Mouse (Mus musculus): ENCODE results near the gene Gm45717.

Gene Gm45717

DNA sequence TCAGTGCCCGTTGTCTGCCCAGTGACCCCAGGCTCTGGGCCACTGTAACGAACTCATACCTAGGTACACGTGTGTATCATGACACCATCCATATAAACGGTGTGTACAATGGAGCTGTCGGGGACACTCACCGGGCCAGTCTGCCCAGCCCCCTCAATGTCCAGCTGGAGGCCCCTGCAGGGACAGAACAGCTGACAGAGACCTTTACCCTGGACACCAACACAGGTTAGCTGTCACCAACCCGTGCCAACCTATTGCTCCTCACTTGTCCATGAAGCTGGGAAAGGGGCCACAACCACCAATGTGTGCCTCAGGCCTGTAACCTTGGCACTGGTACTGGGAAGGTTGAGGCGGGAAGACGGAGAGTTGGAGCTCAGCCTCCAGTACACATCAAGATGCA lies 13.4 kb downstream of the Gm45717 start:
- DNase-seq: peak in 1 of 2 experiments; percentile 25

DNA sequence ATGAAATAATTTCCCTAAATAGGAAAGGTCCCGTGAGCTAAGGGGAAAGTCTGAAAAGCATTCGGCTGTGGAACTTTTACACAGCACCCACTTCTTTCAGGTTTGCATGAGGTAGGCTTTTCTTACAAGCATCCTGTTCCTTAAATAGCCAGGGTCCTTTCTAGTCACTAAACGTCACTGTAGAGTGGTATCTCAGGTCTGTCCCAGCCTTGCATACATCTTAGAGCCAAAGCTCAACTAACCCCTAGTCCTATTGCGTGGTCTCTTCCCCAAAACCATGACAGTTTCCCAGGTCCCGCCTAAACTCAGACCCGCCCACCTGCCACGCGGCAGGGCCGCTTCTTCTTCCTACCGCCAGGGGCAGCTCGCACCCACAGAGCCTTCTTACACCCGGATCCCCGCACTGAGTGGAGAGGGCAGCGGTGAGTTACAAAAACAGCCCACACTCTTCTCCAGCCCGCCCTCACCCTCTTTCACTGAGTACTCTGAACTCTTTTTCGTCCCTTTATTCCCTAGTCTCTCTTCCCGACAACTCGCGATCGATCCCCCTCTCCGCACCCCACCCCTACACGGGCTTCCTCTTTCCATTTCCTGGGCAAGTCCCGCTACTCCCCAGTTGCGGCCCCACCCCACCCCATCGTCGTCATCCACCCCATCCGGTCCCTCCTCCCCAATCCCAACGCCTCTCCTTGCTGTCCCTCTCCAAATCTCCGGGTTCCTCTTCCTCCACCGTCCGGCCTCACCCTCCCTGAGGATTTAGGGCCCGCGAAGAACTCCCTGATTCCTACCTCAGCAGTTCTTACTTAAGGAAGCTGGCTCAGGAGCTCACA lies 14.3 kb downstream of the Gm45717 start, which contains the start of gene Pgghg:
Gene Pgghg (plus strand): TSS at position 170 of the 830 bp plus-strand sequence.
- DNase-seq: peak; percentile 82 to 84

DNA sequence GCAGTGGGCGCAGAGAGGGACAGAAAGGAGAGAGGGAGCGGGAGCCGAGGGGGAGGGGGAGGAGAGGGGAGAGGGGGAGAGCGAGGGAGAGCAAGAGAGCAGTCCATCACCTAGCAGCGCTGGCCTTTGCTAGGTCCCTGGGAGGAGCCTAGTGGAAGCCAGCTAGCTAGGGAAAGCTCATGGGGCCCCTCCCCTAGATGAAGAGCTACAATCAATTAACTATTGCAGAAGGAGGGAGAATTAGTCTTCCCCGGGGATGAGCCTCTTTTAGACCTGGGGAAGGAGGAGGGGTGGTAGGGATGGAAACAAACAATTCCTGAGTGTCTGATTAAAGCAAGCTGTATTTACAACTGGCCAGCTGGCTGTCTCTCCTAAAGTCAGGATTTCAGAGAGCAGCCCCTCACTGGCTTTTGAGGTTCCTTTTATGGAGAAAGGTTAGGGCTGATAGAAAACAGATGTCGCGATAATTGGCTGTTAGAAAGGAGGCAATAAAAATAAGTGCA lies 16.0 kb downstream of the Gm45717 start:
- no peak for DNase-seq

DNA sequence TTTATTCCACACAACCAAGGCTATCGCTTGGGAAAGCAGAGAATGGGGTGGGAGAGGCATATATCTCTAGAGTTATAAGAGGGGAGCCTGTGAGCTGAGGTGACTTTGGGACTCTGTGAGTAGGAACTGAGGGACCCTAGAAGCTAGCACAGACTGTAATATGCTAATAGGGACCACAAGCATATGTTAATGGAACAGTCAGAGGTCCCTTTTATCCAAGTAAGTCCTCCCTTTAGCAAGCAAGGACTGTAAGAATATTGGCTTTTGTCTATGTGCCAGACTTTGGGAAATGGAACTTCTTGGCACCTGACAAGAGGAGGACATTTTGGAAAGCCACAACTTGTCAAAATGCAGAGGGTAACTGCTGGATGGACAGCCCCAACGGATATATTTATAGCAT lies 16.8 kb downstream of the Gm45717 start:
- DNase-seq: no peak

DNA sequence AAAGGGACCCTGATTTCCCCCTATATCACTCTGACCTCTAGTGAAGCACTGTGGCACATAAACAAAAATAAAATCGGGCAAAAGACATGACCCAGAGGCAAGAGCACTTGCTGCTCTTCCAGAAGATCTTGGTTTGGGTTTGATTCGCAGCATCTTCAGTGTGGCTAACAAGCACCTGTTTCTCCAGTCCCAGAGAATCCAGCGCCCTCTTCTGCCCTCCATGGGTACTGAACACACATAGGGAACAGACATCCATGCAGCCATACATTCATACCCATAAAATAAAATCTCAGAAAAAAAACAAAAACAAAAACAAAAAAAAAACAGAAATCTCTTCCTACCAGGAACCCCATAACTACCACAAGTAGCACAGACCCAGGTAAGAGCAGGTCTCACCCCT lies 17.3 kb downstream of the Gm45717 start:
- DNase-seq: no peak

DNA sequence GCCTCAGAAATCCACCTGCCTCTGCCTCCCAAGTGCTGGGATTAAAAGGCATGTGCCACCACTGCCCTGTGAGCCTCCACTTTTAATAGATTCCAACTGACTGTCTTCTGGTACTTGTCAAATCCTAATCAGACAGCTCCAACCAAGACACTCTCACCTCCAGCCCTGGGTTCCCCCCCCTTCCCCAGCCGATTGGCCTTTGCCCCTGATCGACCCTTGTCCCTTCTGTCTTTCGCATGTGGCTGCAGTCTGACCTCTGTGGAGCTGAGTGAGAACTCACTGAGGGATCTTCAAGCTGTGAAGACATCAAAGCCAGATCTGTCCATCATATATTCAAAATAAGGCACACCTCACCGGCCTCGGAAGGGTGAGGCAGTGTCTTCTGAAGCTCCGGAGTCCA lies 28.6 kb downstream of the Gm45717 start:
- no peak for DNase-seq

DNA sequence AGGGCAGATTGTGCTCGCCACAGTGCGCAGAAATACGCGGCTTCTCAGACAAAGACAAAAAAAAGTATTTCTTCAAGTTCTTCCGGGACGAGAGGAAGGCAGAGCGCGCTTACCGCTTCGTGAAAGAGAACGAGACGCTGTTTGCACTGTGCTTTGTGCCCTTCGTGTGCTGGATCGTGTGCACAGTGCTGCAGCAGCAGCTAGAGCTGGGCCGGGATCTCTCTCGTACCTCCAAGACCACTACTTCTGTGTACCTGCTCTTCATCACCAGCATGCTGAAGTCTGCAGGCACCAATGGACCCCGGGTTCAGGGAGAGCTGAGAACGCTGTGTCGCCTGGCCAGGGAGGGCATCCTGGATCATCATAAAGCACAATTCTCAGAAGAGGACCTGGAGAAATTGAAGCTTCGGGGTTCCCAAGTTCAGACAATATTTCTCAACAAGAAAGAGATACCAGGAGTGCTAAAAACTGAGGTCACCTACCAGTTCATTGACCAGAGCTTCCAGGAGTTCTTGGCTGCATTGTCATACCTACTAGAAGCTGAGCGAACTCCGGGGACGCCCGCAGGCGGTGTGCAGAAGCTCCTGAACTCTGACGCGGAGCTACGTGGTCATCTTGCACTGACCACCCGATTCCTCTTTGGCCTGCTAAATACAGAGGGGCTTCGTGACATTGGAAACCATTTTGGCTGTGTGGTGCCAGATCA lies 32.5 kb downstream of the Gm45717 start:
- no peak for DNase-seq

DNA sequence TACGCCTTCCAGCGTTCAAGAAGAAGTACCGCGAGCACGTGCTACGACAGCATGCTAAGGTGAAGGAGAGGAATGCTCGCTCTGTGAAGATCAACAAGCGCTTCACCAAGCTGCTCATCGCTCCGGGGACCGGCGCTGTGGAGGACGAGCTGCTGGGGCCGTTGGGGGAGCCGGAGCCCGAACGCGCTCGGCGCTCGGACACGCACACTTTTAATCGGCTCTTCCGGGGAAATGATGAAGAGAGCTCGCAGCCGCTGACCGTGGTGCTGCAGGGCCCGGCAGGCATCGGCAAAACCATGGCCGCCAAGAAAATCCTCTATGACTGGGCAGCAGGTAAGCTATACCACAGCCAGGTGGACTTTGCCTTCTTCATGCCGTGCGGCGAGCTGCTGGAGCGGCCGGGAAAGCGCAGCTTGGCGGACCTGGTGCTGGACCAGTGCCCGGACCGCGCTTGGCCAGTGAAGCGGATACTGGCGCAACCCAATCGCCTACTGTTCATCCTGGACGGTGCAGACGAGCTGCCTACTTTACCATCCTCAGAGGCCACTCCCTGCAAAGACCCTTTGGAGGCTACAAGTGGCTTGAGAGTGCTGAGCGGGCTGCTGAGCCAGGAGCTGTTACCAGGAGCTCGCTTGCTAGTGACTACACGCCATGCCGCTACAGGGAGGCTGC lies 33.2 kb downstream of the Gm45717 start:
- DNase-seq: peak in 1 of 2 experiments; percentile 31

DNA sequence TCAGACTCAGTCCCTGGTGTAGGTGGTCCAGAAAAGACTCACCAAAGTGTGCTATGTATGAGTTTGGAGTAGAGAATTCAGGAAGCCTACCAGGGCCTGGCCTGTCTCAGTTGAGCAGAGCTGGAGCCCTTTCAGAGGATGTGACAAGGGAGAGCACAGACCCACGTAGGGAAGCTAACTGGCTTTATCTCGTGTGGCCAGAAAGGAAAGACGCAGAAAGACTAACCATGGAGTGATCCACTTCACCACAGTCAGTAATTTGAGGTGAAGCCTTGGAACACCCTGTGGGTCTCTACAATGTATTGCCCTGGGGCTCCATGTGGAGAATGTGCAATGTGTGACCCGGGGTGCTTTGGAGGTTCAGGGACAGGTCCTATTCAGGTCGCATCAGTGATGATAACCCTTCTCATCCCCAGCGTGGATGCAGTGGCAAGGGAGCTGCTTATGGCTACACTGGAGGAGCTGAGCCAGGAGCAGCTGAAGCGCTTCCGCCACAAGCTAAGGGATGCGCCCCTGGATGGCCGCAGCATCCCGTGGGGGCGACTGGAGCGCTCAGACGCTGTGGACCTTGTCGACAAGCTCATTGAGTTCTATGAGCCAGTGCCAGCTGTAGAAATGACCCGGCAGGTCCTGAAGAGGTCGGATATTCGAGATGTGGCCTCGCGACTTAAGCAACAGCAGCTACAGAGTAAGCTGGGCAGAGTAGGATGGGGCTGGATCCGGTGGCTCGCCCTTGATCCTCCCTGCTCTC lies 34.3 kb downstream of the Gm45717 start:
- no peak for DNase-seq

DNA sequence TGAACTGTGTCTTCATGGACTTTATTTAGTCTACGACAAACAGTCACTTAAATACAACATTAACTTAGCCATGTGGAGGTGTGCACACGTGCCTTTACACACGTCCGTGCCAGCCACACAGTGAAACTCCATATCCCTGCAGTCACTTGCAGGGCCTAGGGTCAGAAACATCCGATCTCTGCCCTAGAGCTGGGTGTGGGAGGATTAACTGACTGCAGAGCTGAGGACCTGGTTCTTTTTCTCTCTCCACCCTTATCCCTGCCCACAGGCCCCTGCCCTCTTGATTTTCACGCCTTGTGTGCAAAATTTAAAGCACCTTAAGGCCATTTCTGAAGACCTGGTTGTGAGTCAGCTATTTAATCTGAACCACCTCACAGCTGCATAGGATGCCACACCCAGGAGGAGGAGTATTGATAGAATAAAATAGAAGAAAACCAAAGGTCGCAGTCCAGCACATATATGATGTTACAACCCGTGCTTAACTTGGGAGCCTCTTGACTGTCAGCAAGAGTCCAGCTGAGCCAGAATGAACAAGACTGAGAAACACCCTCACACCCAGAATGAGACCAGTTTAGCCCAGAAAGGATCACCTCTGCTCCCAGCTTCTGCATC lies 35.2 kb downstream of the Gm45717 start, which contains the start of gene Nlrp6:
Gene Nlrp6 (plus strand): TSS at position 485 of the 612 bp plus-strand sequence.
- no peak for DNase-seq

DNA sequence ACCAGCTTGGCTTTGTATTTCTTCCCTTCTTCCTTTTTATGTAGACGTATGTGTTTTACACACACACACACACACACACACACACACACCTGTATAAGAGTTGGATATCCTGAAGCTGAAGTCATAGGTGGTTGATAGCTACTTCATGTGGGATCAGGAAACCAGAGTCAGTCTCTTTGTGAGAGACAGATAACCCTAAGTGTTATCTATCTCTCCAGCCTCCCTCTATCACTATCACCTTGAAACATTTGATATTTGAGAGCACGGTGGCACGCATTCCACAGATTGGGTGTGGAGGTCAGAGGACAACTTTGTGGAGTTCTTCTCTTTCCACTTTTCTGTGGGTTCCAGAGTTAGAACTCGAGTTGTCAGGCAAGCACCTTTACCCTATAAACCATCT lies 35.8 kb downstream of the Gm45717 start:
- no peak for DNase-seq

DNA sequence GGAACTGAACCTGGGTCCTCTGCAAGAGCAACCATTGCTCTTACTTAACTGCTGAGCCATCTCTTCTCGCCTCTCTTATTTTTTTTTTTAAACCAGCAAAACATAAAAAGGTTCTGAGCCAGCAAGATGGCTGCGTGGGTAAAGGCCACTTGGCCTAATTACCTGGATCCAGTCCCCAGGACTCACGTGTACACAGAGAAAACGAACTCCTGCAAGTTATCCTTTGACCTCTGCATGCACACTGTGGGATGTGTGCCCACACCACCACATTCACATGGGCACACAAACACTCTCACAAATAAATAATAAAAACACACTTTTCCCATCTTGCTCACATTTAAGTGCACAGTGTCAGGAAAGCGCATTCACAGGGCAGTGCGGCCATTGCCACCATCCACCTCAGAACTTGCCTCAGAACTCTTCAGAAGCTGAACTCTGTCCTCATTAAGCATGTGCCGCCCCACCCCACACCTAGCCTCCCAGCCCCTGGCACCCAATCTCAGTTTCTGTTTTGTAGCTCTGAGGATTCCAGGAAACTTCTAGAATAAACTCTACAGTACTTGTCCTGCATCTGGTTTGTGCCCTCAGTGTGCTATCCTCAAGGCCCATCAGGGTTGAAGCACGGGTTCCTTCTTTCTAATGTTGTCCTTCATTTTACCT lies 41.6 kb downstream of the Gm45717 start:
- no peak for DNase-seq

DNA sequence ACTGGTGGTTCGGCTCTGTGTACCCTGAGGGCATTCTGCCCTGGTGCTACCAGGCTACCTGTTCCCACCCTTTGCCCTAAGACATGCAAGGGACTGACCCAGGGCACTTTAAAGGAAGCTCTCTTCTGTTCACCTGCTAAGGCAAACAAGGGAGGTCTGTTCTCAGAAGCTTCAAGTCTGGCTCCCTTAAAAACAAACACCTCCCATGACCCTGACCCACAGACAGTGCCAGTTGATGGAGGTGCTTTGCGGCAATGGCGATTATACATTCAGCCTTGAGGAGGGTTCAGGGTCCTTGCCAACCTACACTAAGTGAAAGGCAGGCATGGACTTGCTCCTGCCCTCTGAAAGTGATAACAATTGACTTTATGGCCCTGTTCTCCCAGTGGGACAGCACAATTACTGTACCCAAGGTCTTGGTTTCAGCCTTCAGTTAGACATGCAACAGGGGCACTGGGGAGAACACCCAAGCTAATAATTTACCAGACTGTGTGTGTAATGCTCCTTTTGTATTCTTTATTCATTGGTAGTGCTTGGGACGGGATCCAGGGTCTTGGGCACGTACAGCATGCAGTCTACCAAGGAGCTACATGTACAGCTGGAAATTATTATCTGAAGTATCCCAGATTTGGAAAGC lies 42.8 kb downstream of the Gm45717 start:
- DNase-seq: no peak

DNA sequence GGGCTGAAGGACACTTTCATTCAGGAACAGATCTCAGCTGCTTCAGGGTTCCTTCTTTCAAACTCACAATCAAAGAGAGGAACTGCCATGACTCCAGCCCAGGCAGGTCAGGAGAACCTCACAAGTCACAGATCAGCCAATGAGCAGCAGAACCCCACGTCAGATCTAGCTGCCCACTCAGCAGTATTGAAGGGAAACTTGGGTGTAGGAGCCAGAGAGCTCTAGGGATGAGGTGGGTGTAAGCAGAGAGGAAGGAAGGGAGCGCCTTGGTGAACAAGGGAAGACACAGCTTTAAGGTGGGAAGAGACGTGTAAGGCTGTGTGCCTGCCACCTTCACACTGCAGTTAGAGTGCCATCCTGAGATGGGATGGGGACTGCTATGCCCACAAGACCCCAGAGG lies 43.4 kb downstream of the Gm45717 start:
- DNase-seq: no peak

DNA sequence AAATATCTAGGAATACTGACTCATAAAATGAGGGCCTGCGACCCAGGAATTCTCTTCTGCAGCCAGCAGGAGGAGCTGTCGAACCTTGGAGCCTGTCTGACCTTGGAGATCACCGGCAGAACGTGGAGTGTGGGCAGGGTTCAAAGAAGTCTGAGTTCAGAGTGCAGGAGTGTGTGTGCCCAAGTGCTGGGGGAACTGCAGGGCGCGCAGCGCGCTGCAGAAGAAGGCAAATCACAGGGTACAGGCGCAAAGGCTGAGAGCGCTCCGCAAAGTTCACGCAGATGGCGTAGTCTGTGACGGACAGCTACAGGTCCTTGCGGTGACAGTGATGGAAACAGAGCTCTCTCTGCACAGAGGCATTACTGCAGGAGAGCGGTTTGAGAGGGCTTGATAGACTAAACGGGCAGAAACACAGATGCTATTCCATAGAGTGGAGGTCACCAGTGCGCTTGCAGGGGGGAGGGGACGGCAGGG lies 47.1 kb downstream of the Gm45717 start:
- peak; percentile 73 to 76 for DNase-seq

DNA sequence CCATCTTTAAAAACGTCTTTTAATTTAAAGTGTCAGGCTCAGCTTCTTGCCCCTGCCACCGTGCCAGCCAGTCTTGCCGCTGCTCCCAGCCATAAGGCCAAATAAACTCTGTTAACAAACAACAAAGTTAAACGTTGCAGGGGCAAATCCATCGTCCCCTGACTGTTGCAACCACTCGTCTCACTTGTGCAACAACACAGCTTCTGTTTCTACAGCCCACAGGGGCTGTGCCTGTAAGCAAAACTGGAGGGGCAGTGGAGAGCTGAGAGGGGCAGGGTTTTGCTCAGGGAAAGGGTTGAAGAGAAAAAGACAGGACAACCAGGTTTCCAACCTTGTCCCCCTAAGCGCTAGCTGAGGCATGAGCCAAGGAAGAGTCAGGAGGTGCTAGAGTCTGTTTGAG lies 47.6 kb downstream of the Gm45717 start:
- no peak for DNase-seq

DNA sequence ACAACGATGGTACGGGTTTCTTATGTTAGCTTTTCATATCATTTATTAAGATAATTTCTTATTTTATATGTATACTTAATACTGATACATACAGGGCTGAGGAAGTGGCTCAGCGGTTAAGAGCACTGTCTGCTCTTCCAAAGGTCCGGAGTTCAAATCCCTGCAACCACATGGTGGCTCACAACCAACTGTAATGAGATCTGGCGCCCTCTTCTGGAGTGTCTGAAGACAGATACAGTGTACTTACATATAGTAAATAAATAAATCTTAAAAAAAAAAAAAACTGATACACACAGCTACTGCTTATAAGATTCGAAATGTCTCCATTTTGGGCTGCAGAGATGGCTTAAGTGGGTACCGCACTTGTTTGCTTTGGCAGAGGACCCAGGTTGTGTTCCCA lies 48.0 kb downstream of the Gm45717 start:
- DNase-seq: peak; percentile 21 to 28

DNA sequence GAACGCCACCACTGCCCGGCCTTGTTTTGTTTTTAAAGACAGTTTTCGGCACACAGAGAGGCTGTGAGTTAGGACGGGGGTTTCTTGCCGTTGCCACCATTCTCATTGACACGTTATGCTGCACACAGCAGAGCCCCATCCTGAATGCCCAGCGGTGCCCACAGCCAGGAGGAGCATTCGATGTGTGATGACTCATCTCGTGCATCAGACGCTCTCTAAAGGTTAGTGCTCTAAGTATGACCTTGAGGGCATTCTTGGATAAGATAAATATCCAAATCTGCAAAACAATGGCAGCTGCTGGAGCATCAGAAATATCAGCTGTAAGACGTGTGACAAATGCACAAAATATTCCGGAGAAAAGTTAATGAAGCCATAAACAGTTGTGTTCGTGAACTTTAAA lies 48.6 kb downstream of the Gm45717 start:
- no peak for DNase-seq

DNA sequence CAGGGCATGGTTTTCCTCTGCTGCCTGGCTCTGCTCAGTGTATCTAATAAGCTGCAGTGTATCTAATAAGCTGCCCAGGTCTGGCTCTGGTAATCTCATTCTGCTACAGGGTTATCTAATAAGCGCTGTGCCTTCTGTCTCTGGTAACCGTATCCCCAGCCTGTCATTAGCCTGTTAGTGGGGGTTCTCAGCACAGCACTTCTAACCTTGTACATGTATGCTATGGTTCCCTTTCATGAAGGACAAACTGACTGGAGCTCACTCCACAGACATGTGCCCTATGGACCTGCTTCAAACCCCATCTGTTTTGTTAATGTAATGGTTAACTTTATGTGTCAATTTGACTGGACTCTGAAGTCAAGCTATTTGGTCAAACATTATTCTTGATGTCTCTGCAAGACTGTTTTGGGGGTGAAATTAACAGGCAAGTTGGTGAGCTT lies 50.1 kb downstream of the Gm45717 start:
- DNase-seq: no peak

DNA sequence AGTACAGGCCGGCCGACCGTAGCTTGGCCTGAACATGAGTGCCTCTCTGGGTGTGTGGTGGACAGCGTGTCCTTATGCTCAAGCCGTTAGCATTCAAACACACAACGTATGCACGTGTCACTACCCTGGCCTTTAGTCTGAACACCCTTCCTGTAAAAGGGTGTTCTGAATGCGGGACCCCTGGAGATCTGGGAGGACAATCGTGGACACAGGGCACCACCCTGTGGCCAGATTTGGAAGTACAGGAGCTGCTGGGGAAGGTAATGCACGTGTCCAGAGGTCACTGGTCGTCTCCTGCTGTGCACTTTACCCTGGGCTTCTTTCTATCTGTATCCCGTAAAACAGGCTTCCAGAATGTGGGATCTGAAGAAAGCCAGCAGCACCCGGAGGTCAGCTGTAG lies 52.5 kb downstream of the Gm45717 start:
- peak; percentile 87 to 88 for DNase-seq
